Mouse (Mus musculus) layer of hippocampus, postnatal 25 days (tissue): Measurements from ENCODE around the gene Slc24a3. TPM values are rescaled to one million over a fixed set of nuclear protein-coding genes. Genes with fewer than 3 reads are reported as not detected.

ENCODE experiments used
- DNase-seq, 2 experiments: peaks; one replicate each; pipeline ENCODE4 v3.0.0; 2022; ENCODE audit warnings: mixed read lengths in 2 of 2, low spot score in 1 of 2; ENCODE audit errors: extremely low spot score in 1 of 2
- total RNA-seq, 2 experiments: library from RNA; stranded (reverse); gene quantifications; 2 replicates each; pipeline ENCODE4 v1.2.3; 2021

The Slc24a3 gene
- total RNA-seq, 2 experiments from 2014 or later: 199 to 201 TPM

DNA sequence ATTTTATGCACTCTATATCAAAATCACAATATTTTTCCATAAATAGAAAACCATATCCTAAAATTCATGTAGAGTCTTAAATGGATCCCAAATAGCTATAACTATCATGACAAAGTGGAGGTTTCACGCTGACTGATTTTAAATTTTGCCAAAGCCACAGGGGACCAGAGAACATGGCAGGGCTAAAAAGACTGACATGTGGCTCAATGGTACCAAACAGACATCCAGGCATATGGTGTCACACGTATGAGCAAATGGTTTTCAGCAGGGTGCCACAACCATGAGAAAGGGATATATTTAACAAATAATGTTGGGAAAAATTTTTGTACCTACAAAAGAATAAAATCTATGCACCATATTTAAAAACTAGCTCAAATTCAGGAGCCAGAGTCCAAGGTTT, 173.3 kb downstream of the Slc24a3 start:
- DNase-seq: no peak

DNA sequence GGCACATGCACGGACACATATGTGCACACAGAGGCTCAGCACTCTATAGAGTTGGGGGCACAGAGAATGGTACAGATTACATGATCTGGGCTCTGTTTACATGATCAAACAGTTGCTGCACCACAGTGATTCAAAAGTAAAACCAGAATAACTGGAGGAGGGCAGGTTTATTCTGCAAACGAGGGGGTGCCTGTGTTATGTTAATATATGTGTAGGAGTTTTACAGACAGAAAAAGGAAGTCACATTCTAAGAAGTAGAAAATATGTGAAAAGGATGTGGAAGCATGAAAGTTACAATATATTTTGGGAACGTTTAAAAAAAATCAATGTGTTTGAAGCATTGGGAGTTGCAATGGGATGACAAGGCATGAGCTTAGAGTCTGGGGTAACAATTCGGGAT, 175.4 kb downstream of the Slc24a3 start:
- DNase-seq: no peak

DNA sequence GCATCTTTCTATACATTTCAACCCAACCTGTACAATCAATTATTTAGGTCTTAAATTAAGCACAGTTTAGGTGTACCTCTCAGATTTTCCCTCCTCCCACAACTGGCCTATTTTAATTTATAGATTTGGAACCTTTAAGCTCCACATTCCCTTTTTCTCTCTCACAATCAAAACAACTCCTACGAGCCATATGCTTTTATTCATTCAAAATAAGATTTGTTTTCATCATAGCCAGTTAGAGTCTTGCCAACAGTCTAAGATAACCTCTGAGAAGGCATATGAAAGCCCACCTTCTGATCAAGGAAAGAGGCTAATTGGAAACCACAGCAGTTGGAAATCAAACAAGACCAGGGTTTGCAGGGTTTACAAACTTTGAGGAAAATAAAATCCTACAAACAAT, 177.0 kb downstream of the Slc24a3 start:
- DNase-seq: no peak

DNA sequence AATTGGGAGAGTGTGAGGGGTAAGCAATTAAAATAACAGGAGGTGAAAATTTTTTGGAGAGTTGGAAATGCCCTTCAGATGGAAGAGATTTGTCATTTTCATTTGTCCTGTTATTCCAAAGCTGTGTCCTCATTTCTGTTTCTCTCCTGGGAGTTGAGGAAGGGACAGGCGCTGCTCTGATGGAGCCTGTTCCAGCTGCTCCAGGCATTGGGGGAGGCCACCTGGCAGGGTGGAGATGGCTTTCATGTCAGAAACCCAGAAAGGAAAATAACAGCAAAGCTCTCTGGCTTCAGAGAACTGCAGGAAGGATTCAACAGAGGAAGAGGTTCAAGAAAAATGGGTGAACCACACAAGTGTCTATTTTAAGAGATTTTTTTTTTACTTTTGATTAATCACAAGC, 186.2 kb downstream of the Slc24a3 start:
- DNase-seq: no peak

DNA sequence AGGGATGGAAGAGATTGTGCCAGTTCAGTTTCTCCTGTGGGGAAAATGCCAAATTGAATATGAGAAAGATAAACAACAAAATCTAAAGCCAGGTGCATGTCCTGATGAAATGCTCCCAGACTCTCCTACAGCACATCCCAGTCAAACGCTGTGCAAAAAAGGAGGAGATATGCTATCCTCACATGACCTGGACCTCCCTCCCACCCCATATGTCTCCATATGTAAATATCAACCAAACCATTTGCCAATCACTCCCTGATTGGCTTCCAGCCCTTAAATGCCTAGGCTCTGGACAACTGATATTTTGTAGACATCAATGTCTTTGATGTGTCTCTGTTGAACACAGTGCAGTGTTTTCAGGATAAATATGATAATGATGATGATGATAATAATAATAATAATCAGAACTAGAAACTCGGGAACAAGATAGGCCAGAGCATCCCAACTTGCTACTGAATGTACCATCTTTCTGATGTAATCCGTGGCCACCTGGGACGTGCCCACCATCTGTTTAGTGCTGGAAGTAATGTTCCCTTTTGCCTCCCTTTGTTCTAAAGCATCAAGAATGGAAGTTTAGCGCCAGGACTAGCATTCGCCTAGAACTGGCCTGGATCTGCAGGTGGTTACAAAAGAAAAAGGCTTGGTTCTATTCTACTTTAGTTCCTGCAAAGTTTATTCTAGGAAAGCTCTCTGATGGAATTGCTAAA, 190.8 kb downstream of the Slc24a3 start:
- no peak for DNase-seq

DNA sequence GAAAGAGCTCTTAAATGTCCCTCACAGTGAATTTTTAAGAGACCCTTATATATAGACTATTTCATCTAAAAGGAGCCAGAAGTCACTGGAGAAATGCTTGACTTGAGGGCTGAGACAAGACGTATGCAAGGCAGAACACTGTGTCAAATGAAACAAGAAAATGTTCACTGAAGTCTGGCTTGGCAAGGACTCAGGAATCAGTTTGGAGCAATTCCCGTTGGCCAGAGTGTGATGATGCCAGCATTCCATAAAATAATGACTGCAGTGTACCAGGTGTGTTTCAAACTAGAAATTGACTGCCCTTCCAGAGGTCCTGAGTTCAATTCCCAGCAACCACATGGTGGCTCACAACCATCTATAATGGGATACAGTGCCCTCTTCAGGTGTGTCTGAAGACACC, 196.1 kb downstream of the Slc24a3 start:
- no peak for DNase-seq

DNA sequence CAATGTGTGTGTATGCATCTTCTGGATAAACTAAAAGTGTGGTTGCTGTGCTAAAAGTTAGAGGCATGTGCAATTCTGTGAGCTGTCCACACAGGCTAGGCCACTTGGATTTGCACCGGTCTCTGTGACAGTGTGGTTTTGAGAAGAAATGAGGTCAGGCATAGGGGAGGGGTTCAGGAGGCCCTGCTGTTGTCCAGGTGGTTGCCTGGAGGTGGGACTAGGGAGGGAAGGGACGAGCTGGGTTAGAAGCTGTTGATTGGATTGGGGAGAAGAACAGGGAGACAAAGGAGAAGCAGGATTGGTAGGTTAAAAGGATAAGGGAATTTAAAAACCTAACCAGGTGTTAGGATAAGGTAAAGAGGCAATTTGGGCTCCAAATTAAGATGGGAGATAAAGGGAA, 201.1 kb downstream of the Slc24a3 start:
- no peak for DNase-seq

DNA sequence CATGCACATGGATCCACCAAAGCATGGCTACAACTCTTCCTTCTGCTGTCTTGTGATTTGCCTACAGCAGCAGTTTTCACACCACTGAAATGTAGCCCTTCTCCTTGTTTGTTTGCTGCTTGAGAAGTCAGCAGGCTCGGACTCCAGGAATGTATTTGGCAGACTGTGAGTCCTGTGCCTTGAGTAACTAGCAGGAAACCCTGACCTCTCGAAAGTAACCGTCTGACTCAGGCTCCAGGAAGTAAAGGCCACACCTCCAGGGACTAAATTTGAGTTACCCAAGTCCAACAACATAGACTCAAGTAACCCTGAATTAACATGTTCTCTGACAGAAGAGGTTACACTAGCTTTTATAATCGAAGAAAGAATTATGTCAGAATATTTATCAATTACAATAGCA, 203.2 kb downstream of the Slc24a3 start:
- no peak for DNase-seq

DNA sequence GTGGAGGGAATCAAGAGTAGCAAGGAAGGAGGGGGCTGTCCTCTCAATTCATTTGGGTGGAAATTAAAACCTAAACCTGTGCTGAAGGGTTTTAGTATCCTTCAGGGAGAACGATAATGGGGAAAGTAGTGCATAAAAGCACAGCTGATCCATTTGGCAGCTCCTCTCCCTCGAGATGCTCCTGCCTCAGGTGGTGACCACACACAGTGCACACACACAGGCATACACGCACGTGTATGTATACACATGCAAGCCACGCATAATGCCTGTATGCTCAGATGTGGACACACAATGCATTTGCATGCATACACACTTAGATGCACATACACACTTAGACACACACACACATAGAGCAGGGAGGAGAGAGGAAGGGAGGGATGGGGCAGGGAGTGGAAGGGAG, 206.2 kb downstream of the Slc24a3 start:
- no peak for DNase-seq

DNA sequence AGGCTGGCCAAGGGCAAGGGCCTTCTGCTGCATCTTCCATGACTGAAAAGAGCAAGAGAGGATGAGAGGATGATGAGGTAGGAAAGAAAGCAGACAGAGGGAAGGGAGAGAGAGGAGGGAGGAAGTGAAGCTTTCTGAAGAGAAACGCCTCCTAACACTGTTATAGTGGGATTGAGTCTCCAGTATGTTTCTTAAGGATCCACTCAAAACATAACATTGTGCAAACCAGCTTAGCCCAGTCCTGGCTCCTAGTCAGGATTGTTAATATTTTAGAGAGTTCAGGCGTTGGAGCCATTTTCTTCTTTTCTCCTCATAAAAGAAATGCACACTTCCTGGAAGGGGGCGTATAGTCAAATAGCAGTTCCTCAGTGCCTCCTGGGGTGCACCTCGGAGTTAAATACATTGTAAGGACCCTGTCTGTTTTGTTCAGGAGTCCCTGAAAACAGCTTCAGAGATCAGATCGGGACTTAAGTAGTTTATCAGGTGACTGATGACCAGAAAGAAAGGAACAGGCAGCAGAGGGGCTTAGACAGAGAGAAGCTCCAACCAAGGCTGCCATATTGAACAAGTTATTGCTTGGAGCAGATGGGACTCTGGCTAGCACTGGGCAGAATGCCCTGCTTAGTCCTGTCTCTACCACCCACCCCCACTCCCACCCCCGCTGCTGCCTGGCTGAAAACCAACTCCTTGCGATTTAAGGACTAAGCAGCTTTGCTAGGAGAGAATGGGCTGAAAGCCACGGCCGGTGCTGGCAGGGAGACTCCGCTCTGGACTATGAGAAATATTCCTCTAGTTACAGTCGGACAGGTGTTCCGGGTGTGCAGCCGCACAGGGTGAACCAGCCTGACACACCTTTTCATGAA, 215.6 kb downstream of the Slc24a3 start:
- peak; percentile 15 to 22 for DNase-seq

DNA sequence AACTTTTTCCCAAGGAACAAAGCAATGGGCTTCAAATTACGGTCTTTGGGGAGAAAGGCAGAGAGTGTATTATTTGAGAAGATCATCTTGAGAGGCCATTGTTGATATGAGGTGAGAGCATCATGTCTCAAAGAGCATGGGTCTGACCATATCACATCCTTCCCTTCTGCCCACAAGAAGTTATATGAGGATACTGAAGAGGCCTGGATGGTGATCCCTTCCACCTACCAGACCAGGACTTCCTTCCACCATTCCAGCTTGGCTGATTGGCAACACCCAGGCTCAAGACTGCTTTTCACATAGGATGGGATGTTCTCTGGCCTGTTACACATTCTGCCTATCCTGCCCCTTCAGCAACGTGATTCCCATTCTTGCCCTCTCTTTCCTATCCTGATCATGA, 216.7 kb downstream of the Slc24a3 start:
- no peak for DNase-seq

DNA sequence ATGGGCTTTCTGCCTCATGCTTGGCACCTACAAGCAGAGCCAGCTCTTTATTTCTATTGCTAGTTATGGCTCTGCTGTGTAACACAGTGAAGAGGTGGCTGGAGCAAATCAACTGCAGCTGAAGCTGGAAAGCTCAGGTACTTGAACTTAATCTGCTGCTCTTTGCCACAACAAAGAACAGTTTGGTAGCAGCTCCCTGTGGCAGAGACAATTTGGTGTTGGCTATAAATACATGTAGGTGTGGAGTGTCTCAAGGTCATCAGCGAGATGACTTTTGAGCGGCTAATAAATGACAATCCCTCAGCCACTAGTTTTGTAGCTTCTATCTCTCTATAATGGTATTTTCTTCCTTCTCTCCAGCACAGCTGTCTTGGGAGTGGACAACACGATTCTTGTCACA, 217.7 kb downstream of the Slc24a3 start:
- DNase-seq: no peak

DNA sequence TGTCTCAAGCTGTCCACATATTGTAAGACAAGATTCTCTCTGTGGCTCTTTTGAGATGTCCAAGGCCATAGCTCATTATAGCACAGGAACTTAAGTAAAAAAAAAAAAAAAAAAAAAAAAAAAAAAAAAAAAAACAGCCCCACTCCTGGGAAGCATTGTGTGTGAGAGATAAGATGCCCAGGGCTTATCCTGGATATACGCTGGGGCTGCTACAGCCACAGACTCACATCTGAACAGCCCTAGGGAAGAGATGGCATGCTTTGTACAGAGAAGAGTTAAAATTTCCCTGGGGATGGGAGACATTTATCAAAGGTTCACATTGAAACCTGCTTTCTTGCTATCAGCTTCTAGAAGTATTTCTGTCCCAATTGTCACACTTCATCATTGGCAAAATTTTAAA, 218.2 kb downstream of the Slc24a3 start:
- DNase-seq: no peak

DNA sequence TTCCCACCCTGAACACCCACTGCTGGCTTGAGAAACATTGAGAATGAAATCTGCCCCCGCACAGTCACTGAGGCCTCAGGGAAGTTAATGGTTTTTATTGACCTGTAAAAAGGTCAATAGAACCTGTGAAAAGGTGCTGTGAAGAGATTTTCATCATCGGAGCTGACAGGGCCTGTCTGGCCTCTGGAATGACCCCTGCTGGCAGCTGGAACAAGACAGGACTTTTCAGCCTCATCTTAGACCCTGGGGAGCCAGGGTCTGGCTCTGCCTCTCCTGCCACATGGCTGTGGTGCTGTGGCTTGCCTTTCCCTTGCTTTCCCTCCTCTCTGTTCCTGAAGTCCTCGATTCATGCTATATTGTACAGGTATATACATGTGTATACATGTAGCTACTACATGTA, 228.2 kb downstream of the Slc24a3 start:
- DNase-seq: no peak

DNA sequence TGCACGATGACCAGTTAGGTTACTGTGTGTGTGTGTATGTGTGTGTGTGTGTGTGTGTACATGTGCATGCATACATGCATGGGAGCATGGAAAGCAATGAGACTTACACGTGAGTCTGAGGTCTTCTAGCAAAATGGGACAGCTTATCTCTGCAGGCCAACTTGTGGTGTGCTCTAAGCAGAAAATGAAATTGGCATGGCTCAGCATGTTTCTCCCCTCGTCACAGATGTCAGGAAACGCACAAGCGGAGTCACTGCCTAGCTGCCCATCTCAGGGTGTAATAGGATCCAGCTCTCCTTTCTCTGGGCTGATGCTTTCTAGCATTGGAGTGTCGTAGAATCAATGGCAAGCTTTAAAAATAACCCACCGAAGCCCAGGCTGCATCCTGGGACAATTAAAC, 229.0 kb downstream of the Slc24a3 start:
- DNase-seq: no peak

DNA sequence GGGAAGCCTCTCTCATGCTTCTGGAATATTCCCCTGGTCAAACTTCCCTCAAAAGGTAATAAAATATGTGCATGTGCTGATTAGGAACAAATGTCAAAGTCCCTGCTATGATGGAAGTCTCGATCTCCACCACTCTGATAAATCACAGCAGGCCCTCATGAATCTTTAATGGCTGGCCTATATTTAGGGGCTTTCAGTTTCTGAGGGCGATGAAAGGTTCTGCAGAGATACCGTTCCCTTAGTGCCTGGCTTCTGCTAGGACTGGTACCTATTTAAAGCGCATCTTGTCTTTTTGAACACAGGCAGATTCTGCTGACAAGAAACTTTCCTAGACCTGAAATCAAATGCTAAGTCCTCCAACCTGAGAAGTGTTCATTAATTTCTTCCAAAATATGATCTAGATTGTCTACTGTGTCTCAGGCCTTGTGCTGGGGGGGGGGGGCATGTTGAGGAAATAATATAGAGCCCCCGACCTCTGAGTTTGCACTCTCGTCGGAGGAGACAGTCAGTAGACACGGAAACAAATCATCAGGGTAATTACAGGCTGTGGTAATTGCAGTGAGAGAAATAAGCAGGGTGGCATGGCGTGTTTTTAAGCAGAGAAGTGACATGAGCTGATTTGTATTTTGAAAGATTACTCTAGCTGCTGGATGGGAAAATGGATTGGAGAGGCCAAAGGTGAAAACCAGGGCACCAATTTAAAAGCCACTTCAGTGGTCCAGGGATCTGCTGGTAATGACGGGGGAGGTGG, 230.1 kb downstream of the Slc24a3 start:
- no peak for DNase-seq

DNA sequence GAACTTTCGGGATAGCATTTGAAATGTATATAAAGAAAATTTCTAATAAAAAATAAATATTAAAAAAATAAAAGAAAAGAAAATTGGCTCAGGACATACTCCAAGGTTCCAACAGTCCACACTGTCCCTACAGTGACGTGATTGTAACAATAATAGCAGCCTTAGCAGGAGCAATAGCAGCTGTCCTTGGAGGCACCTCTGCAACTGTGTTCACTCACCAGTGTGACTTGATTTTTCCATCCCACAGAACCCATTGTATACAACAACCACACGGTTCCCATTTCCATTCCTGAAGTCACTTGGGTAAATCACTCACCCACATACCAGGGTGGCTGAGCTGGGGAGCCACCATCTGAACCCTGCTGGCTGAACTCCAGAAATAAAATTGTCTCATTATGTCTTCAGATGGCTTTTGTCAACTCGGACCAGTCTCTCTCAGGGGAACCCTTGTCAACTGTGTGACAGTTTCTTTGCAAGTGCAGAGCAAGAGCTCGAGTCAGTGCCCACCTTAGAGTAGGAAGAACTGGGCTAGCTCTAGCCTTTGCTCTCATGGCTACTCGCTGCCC, 233.8 kb downstream of the Slc24a3 start:
- no peak for DNase-seq

DNA sequence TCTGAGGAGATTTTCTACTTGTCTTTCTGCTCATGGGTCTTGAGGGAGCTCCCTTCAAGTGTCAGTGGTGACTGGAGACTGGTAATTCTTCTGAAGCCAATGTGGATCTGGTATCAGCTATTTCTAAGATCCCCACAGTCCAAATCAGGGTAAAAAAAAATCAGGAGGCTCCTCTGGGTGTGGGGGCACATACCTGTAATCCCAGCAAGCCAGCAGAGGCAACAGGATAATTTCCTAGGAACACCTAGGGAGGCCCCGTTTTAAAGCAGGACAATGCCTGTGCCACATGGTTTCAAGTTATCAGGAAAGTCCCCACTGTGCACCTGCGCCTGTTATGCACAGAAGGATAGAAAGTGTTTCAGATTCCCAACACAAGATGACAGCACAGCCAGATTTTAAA, 234.4 kb downstream of the Slc24a3 start:
- no peak for DNase-seq

DNA sequence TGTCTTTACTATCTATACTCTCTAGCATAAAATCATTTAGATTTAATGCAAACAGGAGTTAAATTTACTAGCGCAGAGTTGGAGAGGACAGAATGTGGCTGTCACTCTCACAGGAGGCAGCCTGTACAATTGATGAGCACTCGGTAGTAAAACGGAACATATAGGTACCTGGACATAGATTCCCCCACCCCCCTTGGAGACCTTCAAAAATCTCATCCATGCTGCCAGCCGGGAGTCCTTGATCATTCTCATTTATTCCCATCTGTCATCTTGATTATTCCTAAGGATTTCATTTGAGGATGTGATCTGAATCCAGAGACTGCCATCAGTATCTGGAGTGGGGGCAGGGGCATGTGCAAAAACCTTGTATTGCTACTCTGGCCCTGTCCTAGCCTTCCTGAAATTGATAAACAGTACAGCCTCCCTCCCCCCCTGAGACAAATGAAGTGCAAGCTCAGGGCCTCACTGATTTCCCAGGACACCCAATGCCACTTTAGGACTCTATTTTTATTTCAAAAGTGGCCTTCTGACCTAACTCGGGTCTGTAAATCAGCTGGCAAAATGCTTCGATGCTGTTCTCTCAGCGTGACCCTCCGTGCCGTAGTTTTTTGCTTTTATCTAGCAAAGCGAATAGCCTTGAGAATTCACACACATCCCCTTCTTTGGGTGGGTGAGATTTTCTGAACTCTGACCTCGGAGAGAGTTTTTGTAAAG, 237.4 kb downstream of the Slc24a3 start:
- no peak for DNase-seq

DNA sequence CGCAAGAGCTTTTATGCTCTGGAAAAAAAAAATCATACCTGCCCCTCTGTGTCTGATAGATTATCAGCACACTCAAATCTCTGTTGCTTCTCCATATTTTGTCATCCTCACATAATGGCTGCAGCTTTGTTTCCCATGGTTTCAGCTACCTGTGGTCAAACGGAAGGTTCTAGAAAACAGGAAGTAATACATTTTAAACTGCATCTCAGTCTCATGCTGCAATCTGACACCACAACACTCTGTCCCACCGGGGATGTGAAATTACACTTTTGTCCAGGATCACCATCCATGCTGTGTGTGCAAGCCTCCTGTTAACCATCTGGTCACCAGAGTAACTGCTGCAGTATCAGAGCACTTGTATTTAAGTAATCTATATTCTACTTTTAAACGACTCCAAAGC, 238.2 kb downstream of the Slc24a3 start:
- DNase-seq: no peak
